Mouse (Mus musculus) kidney, adult 2 months (tissue): ENCODE measurements around the gene Krcc1.
"Not testable (repeated sequence)": the region's sequence is repeated elsewhere in the genome, so short reads cannot be mapped to it uniquely, and the experiment has no call there.

ENCODE experiments used
- CTCF ChIP-seq: fragments of 200-500 bp; conservative IDR thresholded peaks from 2 replicates; pipeline ENCODE4 v1.5.1; 2011; ENCODE audit warnings: low read depth, mild to moderate bottlenecking, control low read depth, low read length, moderate library complexity, mixed read lengths; ENCODE audit not compliant: insufficient read depth, insufficient read length
- POLR2A ChIP-seq: fragments of 200-500 bp; IDR thresholded peaks from one replicate; pipeline ENCODE4 v1.6.1; 2011; ENCODE audit warnings: low read depth, low read length, control low read depth

DNA sequence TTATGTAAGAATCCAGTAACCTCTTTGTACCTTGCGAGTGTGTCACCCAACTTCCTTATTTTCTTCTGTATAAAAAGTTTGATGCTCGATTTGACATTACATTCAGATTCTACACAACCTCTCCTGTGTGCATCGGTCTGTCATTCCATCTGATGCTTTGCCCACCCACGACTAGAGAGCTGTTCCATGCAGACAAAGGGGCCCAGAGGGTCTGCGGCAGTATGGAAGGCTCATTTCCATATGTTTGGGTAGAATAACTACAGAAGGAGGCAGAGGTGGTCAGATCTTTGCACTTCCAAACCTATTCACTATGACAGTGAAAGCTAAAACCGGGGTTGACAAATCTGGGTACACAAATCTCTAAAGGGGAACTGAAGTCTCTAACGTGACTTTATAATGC is 3.9 kb upstream of the Krcc1 start:
- TF ChIP-seq CTCF, POLR2A: not testable (repeated sequence)
